Mouse (Mus musculus): ENCODE data around the gene Kansl2.

The Kansl2 gene

GRCm38 (mm10) chr15:98492102-98492501, 42.0 kb downstream of the Kansl2 start, which contains the start of gene Olfr279:
TSS of gene Olfr279 (plus strand) at chr15:98492402.
- no peak for DNase-seq (ENCODE audit: low spot score)

DNA sequence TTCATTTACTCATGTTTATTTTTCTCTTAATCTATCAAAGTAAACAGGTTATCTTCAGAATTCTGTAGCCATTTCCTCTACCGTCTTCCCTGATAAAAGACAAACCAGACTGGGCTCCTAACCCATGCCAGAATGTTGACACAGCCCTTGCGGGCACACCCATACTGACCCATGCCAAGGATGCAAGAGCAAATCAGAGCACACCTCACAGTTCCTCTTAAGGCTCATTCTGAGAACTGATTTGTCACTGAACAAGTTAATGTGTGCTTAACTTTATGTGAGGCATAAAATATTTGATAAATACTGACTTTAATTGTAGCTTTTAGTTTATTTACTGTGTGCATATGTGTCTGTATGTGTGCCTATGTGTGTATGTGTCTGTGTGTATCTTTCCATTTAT, 42.7 kb downstream of the Kansl2 start:
- no peak for DNase-seq (ENCODE audit: low spot score)

GRCm38 (mm10) chr15:98486433-98487021, 47.5 kb downstream of the Kansl2 start:
- DNase-seq (ENCODE audit: low spot score): no peak

- no peak for DNase-seq (ENCODE audit: low spot score)
These were observed 49.9 kb downstream of the Kansl2 start for GRCm38 (mm10) chr15:98483907-98484886.

- DNase-seq (ENCODE audit: low spot score): no peak
These were observed 51.4 kb downstream of the Kansl2 start, which contains the start of gene Lalba for GRCm38 (mm10) chr15:98482701-98483100. TSS of gene Lalba (minus strand) at chr15:98482721.

- DNase-seq (ENCODE audit: low spot score): no peak
These were observed 54.4 kb downstream of the Kansl2 start for GRCm38 (mm10) chr15:98479568-98480102.

- no peak for DNase-seq (ENCODE audit: low spot score)
These were observed 57.8 kb downstream of the Kansl2 start for GRCm38 (mm10) chr15:98476281-98476680.

- DNase-seq (ENCODE audit: low spot score): peak; percentile 37
These were observed 58.7 kb downstream of the Kansl2 start for GRCm38 (mm10) chr15:98475382-98475781.

DNA sequence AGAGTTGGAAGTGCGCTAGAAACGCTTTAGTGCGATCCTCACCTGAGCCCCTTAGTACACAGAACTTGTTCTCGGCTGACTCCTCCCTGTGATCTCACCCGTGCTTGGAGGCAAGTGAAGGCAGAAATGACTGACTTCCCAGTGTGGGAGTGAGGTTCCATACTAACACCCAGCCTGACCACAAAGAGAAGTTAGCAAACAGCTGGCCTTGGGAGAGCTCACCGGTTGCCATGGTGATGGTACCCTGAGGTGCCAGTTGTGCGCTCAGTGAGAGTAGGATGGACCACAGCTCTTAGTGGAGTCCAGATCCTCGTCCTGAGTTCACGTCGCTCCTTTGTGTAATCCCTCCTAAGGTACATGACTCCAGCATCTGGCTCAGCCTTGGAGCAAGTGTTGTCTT, 59.1 kb downstream of the Kansl2 start:
- DNase-seq (ENCODE audit: low spot score): no peak

DNA sequence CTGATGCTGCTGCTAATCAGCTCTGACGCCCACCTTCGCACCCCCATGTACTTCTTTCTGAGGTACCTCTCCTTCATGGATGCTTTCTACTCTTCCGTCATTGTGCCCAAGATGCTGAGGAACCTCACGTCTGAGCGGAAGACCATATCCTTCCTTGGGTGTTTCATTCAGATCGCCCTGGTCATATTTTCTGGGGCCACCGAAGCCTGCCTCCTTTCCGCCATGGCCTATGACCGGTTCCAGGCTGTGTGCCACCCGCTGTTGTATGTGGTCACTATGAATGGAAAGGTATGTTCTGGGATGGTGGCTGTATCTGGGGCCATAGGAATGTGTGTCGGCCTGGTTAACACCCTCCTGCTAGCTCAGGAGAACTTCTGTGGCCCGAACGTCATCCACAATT, 62.5 kb downstream of the Kansl2 start:
- DNase-seq (ENCODE audit: low spot score): no peak

DNA sequence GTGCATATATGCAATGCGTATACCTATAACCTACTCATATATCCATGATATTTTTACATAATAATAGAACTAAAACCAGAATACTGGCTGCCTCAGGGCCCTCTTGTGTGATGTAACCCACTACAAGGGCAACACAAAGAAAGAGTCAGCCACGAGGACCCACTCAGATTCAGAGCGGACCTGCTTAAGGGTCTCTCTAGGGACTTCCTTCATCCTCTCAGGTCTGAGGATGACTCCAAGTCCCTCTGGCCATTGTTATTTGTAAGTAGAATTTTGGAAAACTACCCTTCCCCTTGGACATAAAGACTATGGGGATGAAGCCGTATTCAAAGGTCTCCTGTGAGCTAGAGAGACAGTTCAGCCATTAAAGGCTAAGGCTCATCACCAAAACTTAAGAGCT, 64.5 kb downstream of the Kansl2 start, which contains the start of gene OR5BS1P:
TSS of gene OR5BS1P (plus strand) at position 301 of the 400 bp plus-strand sequence.
- no peak for DNase-seq (ENCODE audit: low spot score)
